Mouse (Mus musculus): ENCODE data around the gene Phf21a. TPM values are rescaled to one million over a fixed set of nuclear protein-coding genes. Genes with fewer than 3 reads are reported as not detected.
A peak's percentile ranks its signal among the peaks of the same experiment; 100 is the strongest.

Gene Phf21a
- 28.5 and 69.2 TPM in 2 replicates for total RNA-seq (2014; fragmentation: Nextera tagmentation)
- 25.9 and 33.4 TPM in 2 replicates for total RNA-seq (2017)

GRCm38 (mm10) chr2:92092817-92093216 lies at the start of gene Phf21a:
Gene Phf21a (plus strand): TSS chr2:92093117.
- ATAC-seq (replicated peaks; ENCODE audit: poor library complexity, severe bottlenecking) = no peak

GRCm38 (mm10) chr2:92043285-92043684 lies 49.6 kb upstream of the Phf21a start:
- no peak for ATAC-seq (replicated peaks; ENCODE audit: poor library complexity, severe bottlenecking)

DNA sequence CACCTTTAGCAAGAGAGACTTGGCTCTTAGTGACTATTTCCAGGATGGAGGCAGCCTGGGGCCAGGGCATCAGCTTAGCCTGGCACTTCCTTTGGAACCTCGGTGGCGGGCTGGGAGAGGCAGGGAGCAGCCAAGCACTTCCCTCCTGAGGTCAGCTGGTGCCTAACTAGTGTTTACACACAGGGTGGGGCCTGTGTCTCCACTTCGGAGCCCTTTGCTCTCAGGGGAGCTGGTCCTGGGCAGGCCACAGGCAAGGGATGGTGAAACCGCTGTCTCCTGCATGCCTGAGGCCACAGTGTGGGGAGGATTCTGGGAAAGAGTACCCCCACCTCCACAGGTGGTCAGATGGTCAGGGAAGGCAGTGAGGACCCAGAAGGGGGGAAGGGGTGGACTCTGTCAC lies 45.3 kb upstream of the Phf21a start:
- no peak for ATAC-seq (replicated peaks; ENCODE audit: poor library complexity, severe bottlenecking)

GRCm38 (mm10) chr2:92048034-92048690 lies 44.8 kb upstream of the Phf21a start:
- no peak for ATAC-seq (replicated peaks; ENCODE audit: poor library complexity, severe bottlenecking)

- ATAC-seq (replicated peaks; ENCODE audit: poor library complexity, severe bottlenecking) = no peak
Measured at GRCm38 (mm10) chr2:92052188-92052587, 40.7 kb upstream of the Phf21a start.

GRCm38 (mm10) chr2:92052754-92053153 lies 40.2 kb upstream of the Phf21a start:
- no peak for ATAC-seq (replicated peaks; ENCODE audit: poor library complexity, severe bottlenecking)

GRCm38 (mm10) chr2:92055101-92055813 lies 37.7 kb upstream of the Phf21a start:
- peak; percentile 72 for ATAC-seq (replicated peaks; ENCODE audit: poor library complexity, severe bottlenecking)

DNA sequence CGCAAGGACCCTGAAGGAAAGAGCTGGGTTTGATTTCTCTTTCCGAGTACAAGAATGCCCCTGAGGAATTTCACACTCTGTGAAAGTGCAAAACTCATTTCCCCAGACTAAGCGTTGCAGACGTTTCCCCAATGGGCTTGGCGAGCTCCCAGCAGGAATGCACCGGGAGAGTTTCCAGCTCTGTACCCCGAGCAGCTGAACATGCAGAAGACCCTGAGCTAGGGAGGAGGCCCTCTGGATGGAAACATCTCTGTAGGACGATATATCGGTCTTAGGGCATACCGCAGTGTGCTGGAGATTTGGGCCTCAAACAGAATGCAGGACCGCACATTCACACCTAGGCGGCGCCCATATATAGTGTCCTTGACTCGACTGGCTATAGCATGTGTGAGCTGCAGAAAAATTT lies 37.1 kb upstream of the Phf21a start:
- peak; percentile 42 for ATAC-seq (replicated peaks; ENCODE audit: poor library complexity, severe bottlenecking)

- ATAC-seq (replicated peaks; ENCODE audit: poor library complexity, severe bottlenecking) = no peak
Measured at GRCm38 (mm10) chr2:92056760-92057159, 36.2 kb upstream of the Phf21a start.

DNA sequence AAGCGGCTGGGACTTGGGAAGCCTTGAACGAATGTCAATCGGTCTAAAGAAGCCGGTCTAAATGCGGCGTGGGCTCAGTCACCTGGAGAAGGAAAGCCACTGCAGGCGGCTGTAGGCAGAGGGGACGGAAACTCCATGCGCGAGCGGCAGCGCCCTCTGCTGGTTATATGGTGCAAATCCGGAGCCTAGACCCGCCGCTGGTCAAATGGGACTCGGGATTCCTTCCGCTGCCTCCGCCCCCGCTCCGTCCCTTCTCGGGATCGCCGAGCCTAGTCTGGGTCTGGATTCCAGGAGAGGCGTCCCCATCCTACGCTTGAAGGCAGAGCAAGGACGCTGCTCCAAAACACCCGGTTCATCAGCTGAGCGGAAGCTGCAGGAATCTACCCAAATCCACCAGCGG lies 34.4 kb upstream of the Phf21a start:
- peak; percentile 66 for ATAC-seq (replicated peaks; ENCODE audit: poor library complexity, severe bottlenecking)

- no peak for ATAC-seq (replicated peaks; ENCODE audit: poor library complexity, severe bottlenecking)
Measured at GRCm38 (mm10) chr2:92058936-92059335, 34.0 kb upstream of the Phf21a start.

DNA sequence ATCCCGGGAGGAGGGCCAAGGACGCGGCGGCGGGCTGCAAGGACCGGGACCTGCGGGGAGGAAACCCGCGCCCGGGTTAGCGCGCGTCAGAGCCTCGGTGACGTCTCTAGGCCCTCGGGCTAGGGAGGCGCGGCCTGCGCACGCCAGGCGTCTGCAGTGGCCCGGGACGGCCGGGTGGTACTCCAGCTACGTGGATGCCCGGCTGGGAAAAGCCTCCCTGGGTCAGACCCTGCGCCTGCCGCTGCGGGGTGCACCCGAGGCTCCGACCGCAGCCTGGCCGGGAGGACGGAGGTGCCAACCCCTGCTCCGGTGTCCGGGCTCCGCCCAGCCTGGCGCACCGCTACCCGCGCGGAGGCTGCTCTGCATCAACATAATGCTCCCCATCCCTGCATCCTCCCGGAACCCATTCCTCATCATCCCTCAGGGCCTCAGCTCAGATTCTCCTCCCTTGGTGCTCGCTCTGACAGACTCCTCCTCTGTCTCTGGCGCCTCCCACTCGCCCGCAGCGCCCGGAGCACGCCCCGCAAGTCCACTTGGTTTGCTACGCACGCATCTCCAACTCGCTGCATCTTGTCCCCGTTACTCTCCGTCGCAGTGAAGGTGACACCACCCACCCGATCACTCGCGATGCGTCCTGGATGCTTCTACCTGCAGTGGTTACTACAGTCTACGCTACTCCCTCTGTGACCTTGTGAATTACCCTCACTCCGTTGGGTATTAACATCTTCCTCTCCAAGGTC lies 33.3 kb upstream of the Phf21a start:
- peak; percentile 52 for ATAC-seq (replicated peaks; ENCODE audit: poor library complexity, severe bottlenecking)

DNA sequence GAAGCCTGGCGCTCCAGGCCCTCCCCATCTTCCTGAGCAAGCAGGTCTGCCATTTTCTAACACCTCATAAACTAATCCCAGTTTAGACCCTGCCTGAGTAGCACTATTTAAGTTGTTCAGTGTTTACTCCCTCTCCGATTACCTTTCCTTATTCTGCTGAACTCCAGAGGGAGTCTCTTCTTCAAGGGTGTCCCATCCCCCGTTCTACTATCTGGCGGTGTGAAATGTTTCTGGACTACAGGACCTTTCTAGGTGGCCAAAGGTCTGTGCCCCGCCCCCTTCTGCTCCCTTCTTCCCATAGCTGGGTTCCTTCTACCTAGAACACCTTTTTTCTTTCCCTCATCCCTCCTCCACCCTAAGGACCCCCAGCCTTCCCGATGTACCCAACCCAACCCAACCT lies 32.6 kb upstream of the Phf21a start:
- ATAC-seq (replicated peaks; ENCODE audit: poor library complexity, severe bottlenecking) = no peak

DNA sequence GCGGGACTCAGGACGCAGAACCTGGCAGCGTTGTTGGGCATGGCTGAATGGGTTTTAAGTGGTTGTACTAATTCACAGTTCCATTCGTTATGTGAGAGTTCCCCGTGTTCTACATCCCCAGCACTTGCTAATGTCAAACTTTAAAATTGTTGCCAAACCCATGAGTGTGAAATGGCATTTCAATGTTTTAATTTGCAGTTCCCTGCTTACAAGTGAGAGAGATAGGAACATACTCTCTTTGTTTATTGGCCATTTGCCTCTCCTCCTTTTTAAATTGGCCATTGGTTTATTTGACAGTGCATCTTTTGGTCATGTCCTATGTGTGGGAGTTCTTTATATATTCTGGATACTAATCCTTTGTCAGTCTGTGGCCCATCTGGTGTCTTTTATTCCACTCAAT lies 31.6 kb upstream of the Phf21a start:
- ATAC-seq (replicated peaks; ENCODE audit: poor library complexity, severe bottlenecking) = no peak

DNA sequence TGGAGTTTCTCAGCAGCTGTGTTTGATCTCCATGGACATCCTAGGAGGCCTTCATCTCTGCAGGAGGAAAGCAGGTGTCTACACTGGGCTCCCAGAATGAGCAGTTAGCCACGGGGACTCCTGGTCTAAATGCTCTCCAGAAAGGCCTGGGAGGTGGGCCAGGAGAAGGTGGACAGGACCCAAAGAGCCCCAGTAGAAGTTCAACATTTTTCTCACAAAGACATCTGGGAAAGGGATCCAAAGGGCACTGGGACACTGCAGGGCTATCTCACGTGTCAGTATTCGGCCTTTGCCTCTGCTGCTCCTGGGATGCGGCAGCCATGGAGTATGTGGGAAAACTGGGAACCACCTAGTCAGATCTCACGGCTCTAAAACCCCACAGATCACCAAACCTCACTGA lies 29.8 kb upstream of the Phf21a start:
- ATAC-seq (replicated peaks; ENCODE audit: poor library complexity, severe bottlenecking) = no peak

GRCm38 (mm10) chr2:92065269-92065888 lies 27.5 kb upstream of the Phf21a start:
- peak; percentile 67 for ATAC-seq (replicated peaks; ENCODE audit: poor library complexity, severe bottlenecking)

DNA sequence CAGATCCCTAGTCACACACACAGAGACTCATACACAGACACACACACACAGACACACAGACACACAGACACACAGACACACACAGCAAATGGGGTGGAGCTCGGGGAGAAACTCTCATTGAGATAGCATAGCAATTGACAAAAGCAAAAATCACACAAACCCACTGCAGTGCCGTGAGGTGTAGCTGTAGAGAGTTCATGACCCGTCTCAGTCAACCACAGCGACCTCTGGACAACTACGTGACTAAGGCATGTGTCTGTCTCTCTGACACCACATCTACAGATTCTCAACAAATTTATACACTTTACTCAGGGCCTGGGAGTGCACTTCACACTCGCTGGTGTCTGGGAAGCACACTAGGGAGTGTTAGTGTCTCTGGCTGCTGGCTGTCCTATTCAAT lies 27.0 kb upstream of the Phf21a start:
- no peak for ATAC-seq (replicated peaks; ENCODE audit: poor library complexity, severe bottlenecking)

DNA sequence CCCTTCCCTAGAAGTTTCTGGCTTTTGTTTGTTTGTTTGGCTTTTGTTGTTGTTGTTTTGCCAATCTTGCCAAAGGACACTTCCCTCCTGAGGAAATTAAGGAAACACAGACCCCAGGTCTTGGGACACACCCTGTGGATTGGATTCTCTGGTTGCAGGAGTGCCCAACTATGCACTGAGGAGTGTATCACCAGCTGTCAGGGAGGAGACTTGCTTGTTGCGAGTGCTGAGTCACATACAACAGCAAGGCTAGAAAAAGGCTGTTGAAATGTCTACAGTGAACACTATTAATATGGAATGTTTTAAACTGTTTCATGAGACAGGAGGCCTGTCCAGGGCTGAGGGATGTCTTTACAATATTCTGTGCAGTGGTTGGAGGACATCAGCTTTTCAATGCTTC lies 26.0 kb upstream of the Phf21a start:
- ATAC-seq (replicated peaks; ENCODE audit: poor library complexity, severe bottlenecking) = peak; percentile 62

GRCm38 (mm10) chr2:92067600-92067999 lies 25.3 kb upstream of the Phf21a start:
- no peak for ATAC-seq (replicated peaks; ENCODE audit: poor library complexity, severe bottlenecking)

DNA sequence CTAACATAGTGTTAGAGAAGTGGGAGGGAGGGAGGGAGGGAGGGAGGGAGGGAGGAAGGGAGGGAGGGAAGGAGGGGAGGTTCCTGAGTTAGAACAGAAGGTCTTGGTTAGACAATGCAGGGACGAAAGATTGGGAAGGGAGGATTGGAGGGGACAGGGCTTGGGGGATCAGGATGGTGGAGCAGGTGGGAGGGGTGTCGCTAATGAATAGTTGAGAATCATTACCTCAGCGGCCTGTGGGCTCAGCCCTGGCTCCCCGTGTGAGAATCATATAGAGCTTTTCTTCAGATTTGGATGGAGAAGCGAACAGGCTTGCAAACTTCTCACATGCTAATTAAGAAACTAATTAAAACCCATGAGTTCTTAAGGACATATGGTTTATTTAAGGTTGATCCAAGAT lies 23.3 kb upstream of the Phf21a start:
- no peak for ATAC-seq (replicated peaks; ENCODE audit: poor library complexity, severe bottlenecking)

DNA sequence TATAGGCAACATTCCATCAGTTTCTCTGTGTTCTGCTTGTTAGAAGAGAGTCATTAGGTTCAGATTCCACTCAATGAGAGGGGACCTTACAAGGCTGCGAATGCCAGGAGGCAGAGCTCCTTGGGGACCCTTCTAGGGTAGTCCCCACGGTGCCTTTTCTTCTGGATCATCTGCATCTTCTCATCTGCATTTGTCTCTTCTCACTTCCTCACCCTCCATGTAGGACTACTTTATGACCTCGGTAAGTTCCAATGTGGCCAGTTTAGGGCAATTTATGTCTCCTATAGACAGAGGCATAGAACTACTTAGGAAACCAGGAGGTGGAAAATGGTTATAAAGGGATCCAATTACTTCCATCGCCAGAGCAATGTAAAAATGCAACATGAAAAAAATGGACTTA lies 21.8 kb upstream of the Phf21a start:
- no peak for ATAC-seq (replicated peaks; ENCODE audit: poor library complexity, severe bottlenecking)

Measured in granulocyte monocyte progenitor cell, adult 5-6 weeks (primary cell).